Mouse (Mus musculus): Measurements from ENCODE around the gene Aplp2. TPM values are rescaled to one million over a fixed set of nuclear protein-coding genes. Genes with fewer than 3 reads are reported as not detected.
A peak's percentile ranks its signal among the peaks of the same experiment; 100 is the strongest.

The Aplp2 gene
- total and polyA plus RNA-seq, 3 experiments: 285 to 413 (median 294) TPM

- Histone ChIP-seq H3K9ac (ENCODE audit: low read depth, low read length) (no peak overlapping the region), H3K4me3 (peak overlapping the region; percentile 100), H3K27ac (peak overlapping the region; percentile 88), H3K79me2 (replicated peaks; ENCODE audit: control insufficient read depth, insufficient read depth, low read length) (peaks cover 3% of the 10 kb centered on the region; the same call in 1 of the 2 replicates), H3K36me3 (ENCODE audit: control insufficient read depth, insufficient read depth, low read length) (peaks cover 6% of the 10 kb centered on the region), H3K4me1 (ENCODE audit: control insufficient read depth, insufficient read depth, low read length) (peaks cover 7% of the 10 kb centered on the region), H3K27me3 (ENCODE audit: control insufficient read depth, insufficient read depth, low read length) (no peaks in the 10 kb centered on the region)
- 30% methylated on average over 7 of the region's 7 CpGs for WGBS
- no peak for DNase-seq
- intact Hi-C loops (cut with DNase I): loop anchor here (5.0 kb wide), 3 partner anchors 33 to 58 kb away; no protein-coding TSS in a partner anchor
- TF ChIP-seq EP300 (IDR thresholded peaks at IDR 0.05; ENCODE audit: insufficient read depth, low read depth, low read length): no peak
- TF ChIP-seq POLR2A (IDR thresholded peaks at IDR 0.05; ENCODE audit: insufficient read depth, low read depth, low read length): no peak
- TF ChIP-seq CTCF (IDR thresholded peaks at IDR 0.05): no peak
Observed at GRCm38 (mm10) chr9:31210163-31210562, 1.5 kb downstream of the Aplp2 start.

GRCm38 (mm10) chr9:31209502-31209901 lies 2.1 kb downstream of the Aplp2 start:
- intact Hi-C loops (cut with DNase I): loop anchor here (5.0 to 10.0 kb wide), 3 partner anchors 42 to 175 kb away; partner anchors contain the start of gene Zbtb44
- Histone ChIP-seq H3K36me3 (ENCODE audit: control insufficient read depth, insufficient read depth, low read length) (peaks cover 11% of the 10 kb centered on the region), H3K9ac (ENCODE audit: low read depth, low read length) (no peak overlapping the region), H3K27ac (no peak overlapping the region; the same call in 1 of the 2 replicates), H3K79me2 (replicated peaks; ENCODE audit: control insufficient read depth, insufficient read depth, low read length) (peaks cover 3% of the 10 kb centered on the region; the same call in 1 of the 2 replicates), H3K4me3 (no peak overlapping the region), H3K27me3 (ENCODE audit: control insufficient read depth, insufficient read depth, low read length) (no peaks in the 10 kb centered on the region), H3K4me1 (ENCODE audit: control insufficient read depth, insufficient read depth, low read length) (peaks cover 9% of the 10 kb centered on the region)
- WGBS: 77% methylated on average over 1 of the region's 1 CpGs
- TF ChIP-seq CTCF (IDR thresholded peaks at IDR 0.05): no peak
- TF ChIP-seq EP300 (IDR thresholded peaks at IDR 0.05; ENCODE audit: insufficient read depth, low read depth, low read length): no peak
- TF ChIP-seq POLR2A (IDR thresholded peaks at IDR 0.05; ENCODE audit: insufficient read depth, low read depth, low read length): no peak
- DNase-seq: no peak

- no peak for TF ChIP-seq EP300 (IDR thresholded peaks at IDR 0.05; ENCODE audit: insufficient read depth, low read depth, low read length)
- no peak for TF ChIP-seq POLR2A (IDR thresholded peaks at IDR 0.05; ENCODE audit: insufficient read depth, low read depth, low read length)
- no peak for TF ChIP-seq CTCF (IDR thresholded peaks at IDR 0.05)
- Histone ChIP-seq H3K4me1 (ENCODE audit: control insufficient read depth, insufficient read depth, low read length) (peaks cover 16% of the 10 kb centered on the region), H3K9ac (ENCODE audit: low read depth, low read length) (no peak overlapping the region), H3K36me3 (ENCODE audit: control insufficient read depth, insufficient read depth, low read length) (peaks cover 14% of the 10 kb centered on the region), H3K27me3 (ENCODE audit: control insufficient read depth, insufficient read depth, low read length) (no peaks in the 10 kb centered on the region), H3K27ac (no peak overlapping the region), H3K79me2 (replicated peaks; ENCODE audit: control insufficient read depth, insufficient read depth, low read length) (peaks cover 3% of the 10 kb centered on the region; the same call in 1 of the 2 replicates), H3K4me3 (no peak overlapping the region)
- no peak for DNase-seq
- intact Hi-C loops (cut with DNase I): loop anchor here (5.0 to 10.0 kb wide), 3 partner anchors 40 to 173 kb away; partner anchors contain the start of gene Zbtb44
- WGBS: 48% methylated on average over 3 of the region's 3 CpGs
Observed at GRCm38 (mm10) chr9:31207732-31208131, 3.9 kb downstream of the Aplp2 start.

DNA sequence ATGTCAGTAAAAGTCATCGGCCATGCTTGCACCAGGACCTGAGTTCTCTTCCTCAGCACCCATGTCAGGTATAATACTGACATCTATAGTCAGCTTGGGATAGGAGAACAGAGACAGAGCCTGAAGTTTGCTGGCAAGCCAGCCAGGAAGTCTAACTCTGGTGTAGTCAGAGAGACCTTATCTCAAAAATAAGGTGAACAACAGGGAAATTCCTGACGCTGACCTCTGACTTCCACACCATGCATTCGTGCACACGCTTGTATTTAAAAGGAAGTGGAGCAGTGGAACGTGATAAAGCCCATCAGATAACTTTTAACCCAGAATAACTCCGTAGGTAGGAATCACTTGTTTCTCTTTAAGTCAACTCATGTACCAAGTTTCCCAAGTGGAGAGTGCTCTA lies 6.9 kb downstream of the Aplp2 start:
- TF ChIP-seq POLR2A (IDR thresholded peaks at IDR 0.05; ENCODE audit: insufficient read depth, low read depth, low read length): no peak
- no peak for TF ChIP-seq EP300 (IDR thresholded peaks at IDR 0.05; ENCODE audit: insufficient read depth, low read depth, low read length)
- TF ChIP-seq CTCF (IDR thresholded peaks at IDR 0.05): peak; percentile 47
- peak in 1 of 2 experiments; percentile 43 for DNase-seq
- intact Hi-C loops (cut with DNase I): loop anchor here (5.0 to 10.0 kb wide), 3 partner anchors 37 to 170 kb away; partner anchors contain the start of gene Zbtb44
- Histone ChIP-seq H3K79me2 (replicated peaks; ENCODE audit: control insufficient read depth, insufficient read depth, low read length) (peaks cover 4% of the 10 kb centered on the region), H3K4me1 (ENCODE audit: control insufficient read depth, insufficient read depth, low read length) (peaks cover 19% of the 10 kb centered on the region), H3K9ac (ENCODE audit: low read depth, low read length) (no peak overlapping the region), H3K27ac (peak overlapping the region; percentile 64), H3K4me3 (no peak overlapping the region), H3K36me3 (ENCODE audit: control insufficient read depth, insufficient read depth, low read length) (peaks cover 14% of the 10 kb centered on the region), H3K27me3 (ENCODE audit: control insufficient read depth, insufficient read depth, low read length) (no peaks in the 10 kb centered on the region)
- 17% methylated on average over 6 of the region's 6 CpGs for WGBS

DNA sequence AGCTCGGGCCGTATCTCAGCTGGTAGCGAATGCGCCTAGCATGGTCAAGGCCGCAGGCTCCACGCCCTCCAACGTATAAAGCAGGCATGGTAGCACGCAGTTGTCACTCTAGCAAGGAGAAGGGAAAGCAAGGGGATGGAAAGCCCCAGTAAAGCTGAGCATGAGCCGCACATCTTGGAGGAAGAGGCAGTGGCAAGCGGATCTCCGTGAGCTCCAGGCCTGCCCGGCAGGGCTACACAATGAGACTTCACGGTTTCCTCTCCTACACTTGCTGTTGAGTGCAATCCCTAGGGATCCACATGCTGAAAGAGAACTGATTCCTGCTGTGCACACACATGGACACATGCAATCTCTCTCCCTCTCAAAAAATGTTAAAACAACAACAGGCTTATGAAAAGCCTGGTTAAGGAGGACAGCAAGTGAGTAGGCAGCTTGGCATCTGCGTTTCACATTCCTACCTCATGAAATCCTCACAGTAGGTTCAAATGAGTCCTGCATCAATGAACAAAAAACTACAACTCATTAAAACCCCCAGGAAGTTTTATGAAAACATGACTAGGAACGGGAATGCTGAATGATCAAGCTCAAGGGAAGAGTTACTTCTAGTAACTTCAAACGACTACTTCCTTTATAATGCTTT lies 7.9 kb downstream of the Aplp2 start:
- Histone ChIP-seq H3K4me3 (0 out of 2 replicates have a peak overlapping the region, but pooled peaks have one; percentile 15), H3K27ac (peak overlapping the region; percentile 64), H3K79me2 (replicated peaks; ENCODE audit: control insufficient read depth, insufficient read depth, low read length) (peaks cover 7% of the 10 kb centered on the region), H3K36me3 (ENCODE audit: control insufficient read depth, insufficient read depth, low read length) (peaks cover 14% of the 10 kb centered on the region), H3K4me1 (ENCODE audit: control insufficient read depth, insufficient read depth, low read length) (peaks cover 19% of the 10 kb centered on the region), H3K9ac (ENCODE audit: low read depth, low read length) (no peak overlapping the region), H3K27me3 (ENCODE audit: control insufficient read depth, insufficient read depth, low read length) (no peaks in the 10 kb centered on the region)
- 51% methylated on average over 16 of the region's 16 CpGs for whole genome bisulfite sequencing
- TF ChIP-seq EP300 (IDR thresholded peaks at IDR 0.05; ENCODE audit: insufficient read depth, low read depth, low read length) (0 out of 2 replicates have a peak, but pooled peaks have one; percentile 32), POLR2A (IDR thresholded peaks at IDR 0.05; ENCODE audit: insufficient read depth, low read depth, low read length) (0 out of 2 replicates have a peak, but pooled peaks have one; percentile 12), CTCF (IDR thresholded peaks at IDR 0.05) (peak; percentile 24; the same call in 1 of the 2 replicates)
- intact Hi-C loops (cut with DNase I): loop anchor here (2.0 to 10.0 kb wide), 2 partner anchors 15 to 169 kb away; partner anchors contain the start of gene Zbtb44
- DNase-seq: peak; percentile 33 to 39

Measured in heart, adult 2 months (tissue).